Mouse (Mus musculus) right cerebral cortex, adult 2 months (tissue): Measurements from ENCODE around the gene Pdcd2l.

Source experiments
- DNase-seq, 2 experiments: peaks; one replicate each; pipeline ENCODE4 v3.0.0; 2021 to 2022; ENCODE audit warnings: low spot score in 2 of 2

Gene Pdcd2l

GRCm38 (mm10) chr7:34196132-34197128, at the start of gene Pdcd2l:
Pdcd2l (minus strand) TSS chr7:34196661.
- DNase-seq: peak; percentile 90 to 93

DNA sequence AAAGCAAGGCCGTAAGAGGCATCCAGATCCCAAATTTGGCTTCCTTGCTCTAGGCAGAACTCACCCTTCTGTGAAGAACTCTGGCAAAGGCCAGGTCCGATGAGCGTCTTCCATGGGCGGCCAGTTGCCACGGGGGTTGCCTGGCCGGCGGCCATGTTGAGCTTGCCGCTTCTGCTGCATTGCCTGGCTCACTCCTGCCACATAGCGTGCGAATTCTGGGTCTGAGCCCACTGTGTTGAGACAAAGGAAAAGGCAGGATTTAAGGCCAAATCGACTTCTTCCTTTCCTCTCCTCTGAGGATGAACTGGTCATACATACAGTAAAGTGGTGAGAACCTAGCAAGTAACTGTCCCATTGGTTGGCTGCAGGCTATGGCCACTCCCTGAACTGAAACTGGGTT, 45.7 kb upstream of the Pdcd2l start:
- no peak for DNase-seq

DNA sequence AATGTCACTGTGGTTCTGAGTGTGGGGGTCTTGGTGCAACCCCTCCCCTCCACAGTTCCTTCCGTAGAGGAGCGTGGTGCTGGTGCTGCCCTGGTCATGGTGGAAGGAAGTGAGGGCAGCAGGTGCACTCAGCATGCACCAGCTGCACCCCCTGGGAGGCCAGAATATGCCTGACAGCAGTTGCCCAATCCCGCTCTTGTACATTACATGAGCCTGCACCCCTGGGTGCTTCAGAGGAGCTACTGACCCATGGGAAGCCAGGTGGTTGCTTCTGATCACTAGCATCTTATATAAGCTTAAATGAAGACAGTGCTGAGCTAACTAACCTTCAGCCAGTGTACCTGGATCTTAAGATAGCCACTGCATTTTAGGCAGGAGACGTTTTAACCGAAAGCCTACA, 41.6 kb upstream of the Pdcd2l start:
- DNase-seq: no peak

DNA sequence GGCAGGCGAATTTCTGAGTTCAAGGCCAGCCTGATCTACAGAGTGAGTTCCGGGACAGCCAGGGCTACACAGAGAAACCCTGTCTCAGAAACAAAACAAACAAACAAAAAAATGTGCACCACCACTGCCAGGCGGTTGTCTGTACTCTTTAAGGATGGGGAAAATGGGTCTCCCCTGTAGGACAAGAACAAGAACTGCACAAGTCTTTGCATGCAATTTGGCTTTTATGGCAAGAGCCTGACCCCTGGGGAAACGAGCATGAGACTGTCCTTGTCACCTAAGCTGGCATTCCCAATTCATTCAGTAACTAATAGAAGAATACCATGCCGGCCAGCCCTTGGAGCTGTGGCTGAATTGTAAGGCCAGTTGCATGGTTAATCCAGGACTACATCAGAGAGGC, 39.1 kb upstream of the Pdcd2l start:
- DNase-seq: no peak

- no peak for DNase-seq
These were observed 38.4 kb upstream of the Pdcd2l start for GRCm38 (mm10) chr7:34234610-34235561.

DNA sequence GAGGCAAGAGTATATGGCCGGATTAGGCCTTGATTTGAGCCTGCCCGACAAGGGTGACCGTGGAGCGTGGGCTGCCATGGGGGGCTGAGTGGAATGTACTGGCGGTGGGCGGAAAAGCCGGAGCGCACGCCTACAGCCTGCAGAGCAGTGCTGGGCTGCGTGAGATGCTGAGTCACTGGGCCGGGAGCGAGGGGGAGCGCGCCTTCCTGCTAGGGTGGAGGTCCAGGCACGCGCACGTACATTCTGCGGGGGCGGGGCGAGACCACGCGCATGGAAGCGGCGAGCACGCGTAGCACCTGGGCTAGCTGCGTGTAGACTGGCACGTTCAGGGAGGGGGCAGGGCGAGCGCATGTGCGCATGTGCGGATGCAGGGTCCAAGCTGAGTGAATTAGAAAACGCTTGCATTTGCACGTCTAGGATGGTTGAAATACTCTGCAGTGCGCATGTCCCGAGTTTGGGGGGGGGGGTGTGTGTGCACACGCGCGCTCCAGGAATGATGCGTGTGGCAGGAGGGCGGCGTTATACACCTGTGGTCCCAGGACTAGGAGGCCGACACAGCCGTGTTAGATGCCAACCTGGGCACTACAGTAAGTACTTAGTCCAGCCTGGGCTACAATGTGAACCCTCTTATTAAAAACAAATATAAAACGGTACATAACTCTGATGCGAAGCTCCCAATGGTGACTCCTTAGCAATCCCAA, 37.6 kb upstream of the Pdcd2l start:
- peak; percentile 100 for DNase-seq

DNA sequence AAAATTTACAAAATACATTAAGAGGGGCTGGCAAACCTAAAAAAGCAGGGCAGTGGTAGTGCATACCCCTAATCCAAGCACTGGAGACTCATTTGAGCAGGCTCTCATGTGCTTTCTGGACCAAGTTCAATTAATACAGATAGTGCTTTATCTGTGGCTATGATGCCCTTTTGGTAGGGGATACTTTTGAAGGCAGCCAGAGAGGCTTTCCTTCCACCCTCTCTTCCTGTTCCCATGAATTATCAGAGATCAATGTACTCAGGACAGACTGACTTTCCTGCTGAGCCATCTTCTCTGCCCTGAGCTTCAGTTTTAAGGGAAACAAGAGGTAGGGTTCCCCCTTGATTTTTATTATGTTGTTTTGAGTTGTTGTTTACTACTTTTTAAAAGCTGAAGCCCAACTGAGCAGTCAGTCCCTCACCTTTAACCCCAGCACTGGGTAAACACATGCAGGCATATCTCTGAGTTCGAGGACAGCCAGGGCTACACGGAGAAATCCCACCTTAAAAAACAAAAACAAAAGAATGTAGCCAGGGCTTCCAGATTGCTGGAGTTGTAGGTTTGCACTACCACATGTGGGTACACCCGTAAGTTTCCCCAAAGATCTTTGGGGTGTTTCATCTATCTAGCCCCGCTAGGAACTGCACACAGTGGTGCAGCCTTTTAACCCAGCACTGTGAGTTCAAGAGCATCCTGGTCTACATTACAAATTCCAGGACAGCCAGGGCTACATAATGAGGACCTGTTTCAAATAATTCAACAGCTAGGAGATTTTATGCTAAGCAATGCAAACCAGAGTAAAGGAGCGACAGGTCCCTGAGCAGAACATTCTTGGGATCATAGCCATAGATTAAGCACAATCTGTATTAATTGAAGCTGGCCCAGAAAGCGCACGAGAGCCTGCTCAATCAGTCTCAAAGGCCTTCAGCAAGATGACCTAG, 36.6 kb upstream of the Pdcd2l start:
- DNase-seq: no peak

DNA sequence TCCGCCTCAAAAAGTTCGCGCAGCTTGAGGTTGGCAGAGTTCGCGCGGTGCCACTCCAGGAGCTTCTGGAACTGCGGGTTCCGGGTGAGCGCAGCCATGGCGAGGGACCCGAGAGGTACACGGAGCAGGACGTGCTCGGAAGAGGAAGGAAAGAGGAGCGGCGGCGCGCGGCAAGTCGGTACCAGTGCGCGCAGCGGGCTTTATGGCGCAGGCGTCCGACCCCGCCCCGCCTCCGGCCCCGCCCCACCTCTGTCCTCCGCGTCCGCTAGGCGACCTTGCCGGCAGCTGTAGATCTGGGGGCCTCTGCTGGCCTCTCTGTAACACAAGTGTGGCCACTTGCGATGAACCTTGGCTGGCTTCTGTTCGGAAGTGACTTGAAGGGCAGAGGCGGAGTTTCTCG, 33.7 kb upstream of the Pdcd2l start, which contains the start of gene Gpi1:
Gene Gpi1 (minus strand): TSS at position 221 of the 400 bp plus-strand sequence.
- DNase-seq: peak; percentile 73

GRCm38 (mm10) chr7:34229691-34230111, 33.2 kb upstream of the Pdcd2l start:
- DNase-seq: peak; percentile 74 to 78

DNA sequence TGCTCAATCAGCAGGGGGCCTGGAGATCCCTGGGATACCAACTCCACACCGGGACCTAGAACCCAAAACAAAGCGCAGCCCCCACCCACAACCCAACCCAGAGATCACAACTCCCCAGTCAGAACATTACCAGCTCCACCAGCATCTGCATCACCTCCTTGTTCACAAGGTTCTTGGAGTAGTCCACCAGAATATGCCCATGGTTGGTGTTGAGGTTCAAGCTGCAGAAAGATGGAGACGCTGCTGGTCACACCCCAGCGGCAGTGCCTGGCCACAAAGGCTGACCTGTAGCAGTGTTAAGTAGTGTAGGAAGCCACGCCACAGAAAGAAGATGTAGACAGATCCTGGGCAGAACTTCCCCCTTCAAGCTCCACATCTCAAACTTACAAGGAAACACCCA, 32.7 kb upstream of the Pdcd2l start:
- DNase-seq: no peak

DNA sequence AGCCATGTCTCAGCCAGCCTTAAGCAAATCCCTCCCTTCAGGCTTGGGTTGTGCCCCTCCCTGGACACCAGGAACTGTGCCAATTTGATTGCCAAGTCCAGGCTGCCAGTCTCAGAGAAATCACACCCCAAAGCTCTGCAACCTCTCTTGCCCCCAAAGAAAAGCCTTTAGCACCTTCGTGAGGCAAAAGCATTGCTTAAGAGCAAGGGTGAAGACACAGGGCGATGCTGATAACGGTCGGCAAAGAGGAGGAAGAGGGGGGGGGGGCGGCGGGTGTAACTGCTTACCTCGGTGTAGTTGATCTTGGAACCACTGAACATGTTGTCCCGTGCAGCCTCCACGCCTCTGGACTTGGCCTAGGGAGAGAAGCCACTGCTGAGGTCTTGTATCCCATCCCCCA, 32.2 kb upstream of the Pdcd2l start:
- DNase-seq: no peak

GRCm38 (mm10) chr7:34226846-34227245, 30.4 kb upstream of the Pdcd2l start:
- DNase-seq: no peak

GRCm38 (mm10) chr7:34226086-34226485, 29.6 kb upstream of the Pdcd2l start:
- DNase-seq: peak; percentile 41 to 61

GRCm38 (mm10) chr7:34224308-34224707, 27.8 kb upstream of the Pdcd2l start:
- DNase-seq: no peak

DNA sequence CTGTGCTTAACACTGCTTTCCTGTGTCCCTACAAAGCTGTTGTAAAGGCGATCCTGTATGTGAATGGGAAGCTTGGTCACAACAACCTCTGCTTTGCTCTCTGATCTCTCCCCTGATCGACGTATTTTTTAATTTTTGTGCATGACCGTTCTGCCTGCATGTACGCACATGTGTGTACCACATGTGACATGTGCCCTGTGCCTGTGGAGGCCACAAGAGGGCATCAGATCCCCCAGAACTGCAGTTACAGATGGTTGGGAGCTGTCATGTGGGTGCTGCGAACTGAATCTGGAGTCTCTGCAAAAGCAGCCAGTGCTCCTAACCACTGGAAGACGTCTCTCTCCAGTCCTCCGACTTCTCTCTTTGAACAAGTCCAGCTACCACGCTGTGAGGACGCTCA, 25.9 kb upstream of the Pdcd2l start:
- no peak for DNase-seq

- no peak for DNase-seq
These were observed 25.3 kb upstream of the Pdcd2l start for GRCm38 (mm10) chr7:34221594-34222250.

GRCm38 (mm10) chr7:34218496-34218895, 22.0 kb upstream of the Pdcd2l start:
- no peak for DNase-seq

DNA sequence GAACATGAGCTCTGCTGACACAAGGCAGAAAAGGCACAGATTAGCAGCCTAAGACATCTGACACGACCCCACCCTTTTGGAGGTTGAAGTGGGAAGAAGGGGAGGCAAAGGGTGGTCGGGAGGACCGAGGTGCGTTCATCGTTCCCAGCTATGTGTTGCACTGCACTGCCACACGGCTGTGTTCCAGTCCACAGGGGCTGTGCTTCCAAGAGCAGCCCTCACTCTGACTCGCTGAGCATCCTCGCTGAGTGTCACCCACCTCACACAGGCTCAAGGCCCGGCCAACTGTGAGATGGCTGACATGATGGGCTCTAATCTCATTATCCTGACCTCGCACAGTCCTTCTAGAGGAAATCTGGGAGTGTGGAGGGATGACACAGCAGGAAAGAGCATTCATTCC, 20.0 kb upstream of the Pdcd2l start:
- DNase-seq: no peak

DNA sequence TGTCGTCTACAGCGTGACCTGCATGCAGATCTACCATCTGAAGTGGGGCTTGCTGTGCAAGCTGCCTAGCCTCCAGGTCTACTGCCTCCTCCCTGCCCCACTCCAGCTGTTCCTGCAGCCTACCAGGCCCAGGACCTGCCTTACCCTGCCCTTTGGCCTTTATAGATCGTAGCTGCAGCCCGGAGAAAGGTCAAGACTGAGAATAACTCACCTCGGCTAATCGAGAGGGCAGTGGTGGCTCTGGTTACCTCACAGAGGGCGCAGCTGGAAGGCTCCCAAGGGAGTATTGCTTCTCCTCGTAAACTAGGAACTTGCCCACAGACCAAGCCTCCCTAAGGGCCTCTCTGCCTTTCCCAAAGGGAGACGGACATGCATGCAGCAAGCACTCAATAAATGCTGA, 19.0 kb upstream of the Pdcd2l start:
- DNase-seq: no peak

- DNase-seq: no peak
These were observed 18.2 kb upstream of the Pdcd2l start for GRCm38 (mm10) chr7:34214644-34215043.
